Mouse (Mus musculus): ENCODE results near the gene Mfge8.

DNA sequence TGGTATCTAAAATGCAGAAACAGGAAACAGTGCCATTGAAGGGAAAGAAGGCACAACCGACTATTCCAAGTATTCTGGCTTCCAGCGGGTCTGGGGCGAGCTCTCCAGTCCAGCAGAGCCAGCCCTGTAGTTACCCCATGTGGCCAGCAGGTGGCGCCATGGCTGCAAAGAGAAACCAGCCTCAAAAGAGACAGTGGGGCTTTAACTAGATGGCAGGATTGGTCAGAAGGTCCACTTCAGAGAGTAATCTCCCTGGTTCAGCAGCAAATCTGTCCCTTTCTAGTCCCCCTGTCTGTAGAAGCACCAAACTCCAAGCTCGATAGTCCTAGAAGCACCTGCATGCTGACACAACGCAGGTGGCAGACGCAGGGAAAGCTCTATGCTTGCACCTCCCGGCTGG lies 8.0 kb downstream of the Mfge8 start:
- TF ChIP-seq CTCF (IDR thresholded peaks at IDR 0.05; ENCODE audit: low read depth) (peak; percentile 97), EP300 (IDR thresholded peaks at IDR 0.05; ENCODE audit: low read depth) (no peak)

All from liver, embryonic 14.5 days (tissue).